Mouse (Mus musculus): ENCODE measurements at regions not wholly inside any gene's neighbourhood (a gene's known extent, or its start where the extent isn't known, plus 50 kb on each side); places are given as distances from the start of the nearest gene placed in this dataset.

DNA sequence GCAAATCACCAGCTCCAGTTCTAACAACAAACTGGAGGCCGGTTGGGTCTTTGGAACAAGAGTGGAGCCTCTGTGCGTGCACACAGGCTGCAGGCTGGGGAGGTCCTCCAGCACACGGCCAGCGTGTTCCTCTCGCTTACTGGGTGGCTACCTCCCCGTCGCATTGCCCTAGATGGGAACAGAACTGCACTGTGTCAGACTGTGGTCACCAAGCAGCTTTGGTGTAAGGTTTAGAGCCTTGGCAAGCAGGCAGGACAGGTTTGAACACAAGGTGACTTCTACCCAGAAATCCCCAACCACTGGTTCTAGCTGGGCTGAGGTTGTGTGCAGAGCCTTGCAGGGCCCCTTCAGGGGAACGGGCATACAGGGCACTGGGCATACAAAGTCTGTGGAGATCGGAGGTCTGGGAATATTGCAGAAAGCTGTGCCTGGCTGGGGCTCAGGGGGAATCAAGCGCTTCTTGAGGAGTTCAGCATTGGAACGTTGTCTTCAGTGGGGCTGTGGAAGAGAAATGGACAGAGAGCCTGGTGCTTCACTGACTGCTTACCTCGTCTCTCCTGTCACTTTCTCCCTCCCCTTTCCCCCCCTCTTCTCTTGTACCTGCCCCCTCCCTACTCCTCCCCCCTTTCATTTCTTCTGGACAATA lies 135.3 kb upstream of the Irf2bp2 start:
- no peak for TF ChIP-seq CTCF (IDR thresholded peaks at IDR 0.05; ENCODE audit: borderline replicate concordance, extremely low read depth, insufficient read depth, insufficient read length)
- no peak for TF ChIP-seq POLR2A (IDR thresholded peaks at IDR 0.05; ENCODE audit: borderline replicate concordance, extremely low read depth, insufficient read depth, insufficient read length, poor library complexity, severe bottlenecking)
